Mouse (Mus musculus) liver, embryonic 13.5 days (tissue): ENCODE results near the gene Iars2. TPM values are rescaled to one million over a fixed set of nuclear protein-coding genes. Genes with fewer than 3 reads are reported as not detected.
A peak's percentile ranks its signal among the peaks of the same experiment; 100 is the strongest.

Experiments
- ATAC-seq: fragments of 200-750 bp; cut with Nextera tagmentation; 2 replicates; pipeline ENCODE4 v1.8.0; 2017; ENCODE audit warnings: low read depth, mild to moderate bottlenecking, moderate number of reproducible peaks, moderate library complexity
- DNase-seq: peaks from one replicate; pipeline ENCODE4 v3.0.0; 2022
- H3K27ac ChIP-seq: fragments of 300-500 bp; sonication (generic); 2 replicates; pipeline ENCODE4 v1.5.1; 2015; ENCODE audit warnings: moderate library complexity, mild to moderate bottlenecking, inconsistent platforms
- H3K27me3 ChIP-seq: fragments of 300-500 bp; sonication (generic); 2 replicates; pipeline ENCODE4 v1.6.1; 2015; ENCODE audit warnings: mild to moderate bottlenecking, inconsistent platforms
- H3K36me3 ChIP-seq: fragments of 300-500 bp; sonication (generic); 2 replicates; pipeline ENCODE4 v1.6.1; 2015; ENCODE audit warnings: mild to moderate bottlenecking, inconsistent platforms
- H3K4me1 ChIP-seq: fragments of 300-500 bp; sonication (generic); replicated peaks from 2 replicates; pipeline ENCODE4 v1.6.1; 2015; ENCODE audit warnings: inconsistent platforms
- H3K4me2 ChIP-seq: fragments of 300-500 bp; sonication (generic); 2 replicates; pipeline ENCODE4 v1.6.1; 2015; ENCODE audit warnings: inconsistent platforms, mild to moderate bottlenecking, moderate library complexity
- H3K4me3 ChIP-seq: fragments of 300-500 bp; sonication (generic); replicated peaks from 2 replicates; pipeline ENCODE4 v1.5.1; 2015; ENCODE audit warnings: mild to moderate bottlenecking, inconsistent platforms
- H3K9ac ChIP-seq: fragments of 300-500 bp; sonication (generic); 2 replicates; pipeline ENCODE4 v1.6.1; 2015; ENCODE audit warnings: mild to moderate bottlenecking, inconsistent platforms
- H3K9me3 ChIP-seq: fragments of 300-500 bp; sonication (generic); replicated peaks from 2 replicates; pipeline ENCODE4 v1.6.1; 2016; ENCODE audit warnings: inconsistent platforms
- WGBS: fragments of 180-500 bp; shearing (Covaris S2); methylation state at CpG from one replicate; pipeline ENCODE4 v1.1.7; 2015; ENCODE audit not compliant: insufficient replicate concordance; 5-methylcytosine and 5-hydroxymethylcytosine counted together
- polyA plus RNA-seq: library from polyadenylated mRNA; unstranded; fragments of >200 nt; fragmentation: Nextera tagmentation; extraction: Ambion mirVana; gene quantifications from 2 replicates; pipeline ENCODE4 v1.2.1, GENCODE M21; 2015

The Iars2 gene
- 21.3 and 25.9 TPM in 2 replicates for polyA plus RNA-seq

DNA sequence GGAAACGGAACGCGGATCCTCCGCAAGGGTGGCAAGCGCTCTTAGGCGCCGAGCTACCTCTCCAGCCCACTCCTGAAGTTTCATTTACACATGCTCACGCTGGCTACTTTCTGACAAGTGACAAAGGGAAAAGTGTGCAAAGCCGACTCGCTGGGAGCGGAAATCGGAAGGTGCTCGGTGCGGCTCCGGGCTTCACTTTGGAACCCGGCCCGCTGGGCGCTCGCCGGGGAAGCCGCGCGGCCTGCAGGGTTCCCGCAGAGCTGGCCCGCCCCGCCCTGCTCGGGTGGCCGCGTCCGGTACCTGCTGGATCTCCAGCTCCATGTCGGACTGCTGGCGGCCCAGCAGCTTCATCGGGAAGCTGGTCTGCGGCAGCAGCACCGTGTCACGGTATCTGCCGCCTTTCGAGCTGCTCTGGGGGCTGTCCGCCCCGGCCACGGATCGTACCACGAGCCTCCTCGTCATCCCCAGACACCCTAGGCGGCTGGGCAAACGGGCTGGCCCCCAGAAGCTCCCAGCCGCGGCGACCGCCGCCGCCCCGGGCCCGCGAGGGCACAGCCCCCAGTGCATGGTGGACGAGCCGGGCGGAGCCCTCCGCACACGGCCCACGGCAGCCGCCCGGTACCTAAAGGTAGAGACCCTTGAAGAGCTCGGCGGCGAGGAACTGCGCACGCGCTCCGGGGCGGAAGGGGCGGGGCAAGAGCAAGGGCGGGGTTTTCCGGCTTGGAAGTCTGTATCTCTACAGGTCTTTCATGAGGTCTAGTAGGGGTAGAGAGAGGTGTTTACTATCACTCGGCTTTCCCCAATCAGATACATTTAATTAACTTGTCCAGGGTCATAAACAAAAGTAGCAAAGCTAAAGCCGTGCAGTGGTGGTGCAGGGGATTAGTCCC, at the start of gene Iars2:
TSS of gene Iars2 (minus strand) at position 676 of the 890 bp plus-strand sequence.
- WGBS, result under 1% methylated on average over 74 of the region's 76 CpGs
- Histone ChIP-seq H3K27ac (peak within 1 kb of the TSS; percentile 92), H3K4me3 (peak within 1 kb of the TSS; percentile 86), H3K4me1 (peaks cover 45% of the 10 kb centered on the region), H3K4me2 (peak within 1 kb of the TSS; percentile 83), H3K9ac (peak within 1 kb of the TSS; percentile 92), H3K27me3 (no peaks in the 10 kb centered on the region), H3K9me3 (no peaks in the 10 kb centered on the region), H3K36me3 (peaks cover 30% of the 10 kb centered on the region)
- peak; percentile 88 for ATAC-seq
- peak; percentile 88 for DNase-seq

DNA sequence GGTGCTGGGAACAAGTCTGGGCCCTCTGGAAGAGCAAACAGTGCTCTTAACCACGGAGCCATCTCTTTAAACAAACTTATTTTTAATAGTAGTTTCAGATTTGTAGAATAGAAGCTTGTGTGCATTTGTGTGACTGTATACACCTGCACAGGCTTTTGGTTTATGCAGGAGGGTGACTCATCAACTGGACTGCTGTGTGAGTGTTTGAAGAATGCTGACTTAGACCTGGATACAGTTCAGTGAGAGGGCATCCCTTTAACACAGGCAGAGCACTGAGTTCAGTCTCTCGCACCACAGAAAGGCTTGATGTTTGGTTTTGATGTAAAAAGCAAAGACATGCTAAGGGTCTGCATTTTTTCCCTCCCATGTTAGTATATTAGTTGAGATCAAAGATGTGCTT, 48.2 kb upstream of the Iars2 start:
- Histone ChIP-seq H3K27ac (no peak overlapping the region), H3K4me2 (no peak overlapping the region), H3K4me3 (no peak overlapping the region), H3K27me3 (no peaks in the 10 kb centered on the region), H3K9ac (no peak overlapping the region), H3K4me1 (no peaks in the 10 kb centered on the region), H3K9me3 (no peaks in the 10 kb centered on the region), H3K36me3 (peaks cover 93% of the 10 kb centered on the region)
- DNase-seq (no peak), ATAC-seq (no peak)
- WGBS, result 87% methylated on average over 2 of the region's 2 CpGs

DNA sequence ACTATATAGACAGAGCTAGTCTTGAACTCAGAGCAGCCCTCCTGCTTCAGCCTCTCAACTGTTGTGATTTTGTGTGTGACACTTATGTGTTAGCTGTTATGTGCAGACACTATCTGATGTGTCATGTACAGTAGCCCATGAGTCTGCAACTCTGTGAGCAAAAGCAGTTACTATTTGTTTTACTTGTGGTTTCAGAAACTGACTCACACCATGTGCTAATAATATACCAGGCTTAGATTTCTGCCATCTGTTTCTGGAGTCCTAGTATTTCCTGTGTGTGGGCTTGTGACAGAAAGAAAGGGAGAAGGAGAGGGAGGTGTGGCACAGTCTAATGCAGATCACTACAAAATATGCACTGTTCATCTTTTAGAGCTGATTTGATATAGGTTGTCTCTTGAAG, 47.2 kb upstream of the Iars2 start:
- DNase-seq (no peak), ATAC-seq (no peak)
- Histone ChIP-seq H3K36me3 (peaks cover 94% of the 10 kb centered on the region), H3K27me3 (no peaks in the 10 kb centered on the region), H3K4me3 (no peak overlapping the region), H3K9ac (no peak overlapping the region), H3K4me2 (no peak overlapping the region), H3K27ac (no peak overlapping the region), H3K9me3 (no peaks in the 10 kb centered on the region), H3K4me1 (no peaks in the 10 kb centered on the region)

DNA sequence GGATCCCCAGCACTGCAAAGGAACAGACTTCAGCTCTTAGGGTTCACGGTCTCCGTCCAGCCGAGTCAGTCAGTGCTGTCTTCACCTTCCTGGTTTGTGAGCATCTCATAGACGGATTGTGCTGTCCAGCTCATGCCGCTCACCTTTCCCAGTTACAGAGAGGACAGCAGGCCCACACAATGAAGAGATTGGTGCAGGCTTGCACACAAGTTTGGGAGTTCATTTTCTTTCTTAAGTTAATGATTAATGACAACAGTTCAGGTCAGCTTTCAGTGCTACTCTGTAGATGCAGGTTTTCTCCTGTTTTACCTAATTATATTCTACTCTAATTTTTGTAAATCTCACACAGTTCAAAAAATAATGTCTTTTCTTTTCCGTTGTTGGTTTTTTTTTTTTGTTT, 40.8 kb upstream of the Iars2 start:
- peaks cover 17% of the 10 kb centered on the region for H3K4me1 ChIP-seq
- H3K9me3 ChIP-seq, result no peaks in the 10 kb centered on the region
- DNase-seq (no peak), ATAC-seq (peak; percentile 29; the same call in 1 of the 2 replicates)
- H3K36me3 ChIP-seq, result peaks cover 70% of the 10 kb centered on the region
- H3K9ac ChIP-seq, result no peak overlapping the region
- H3K27me3 ChIP-seq, result no peaks in the 10 kb centered on the region
- 80% methylated on average over 6 of the region's 6 CpGs for WGBS
- no peak overlapping the region for H3K4me3 ChIP-seq
- no peak overlapping the region; the same call in 1 of the 2 replicates for H3K27ac ChIP-seq
- H3K4me2 ChIP-seq, result no peak overlapping the region

DNA sequence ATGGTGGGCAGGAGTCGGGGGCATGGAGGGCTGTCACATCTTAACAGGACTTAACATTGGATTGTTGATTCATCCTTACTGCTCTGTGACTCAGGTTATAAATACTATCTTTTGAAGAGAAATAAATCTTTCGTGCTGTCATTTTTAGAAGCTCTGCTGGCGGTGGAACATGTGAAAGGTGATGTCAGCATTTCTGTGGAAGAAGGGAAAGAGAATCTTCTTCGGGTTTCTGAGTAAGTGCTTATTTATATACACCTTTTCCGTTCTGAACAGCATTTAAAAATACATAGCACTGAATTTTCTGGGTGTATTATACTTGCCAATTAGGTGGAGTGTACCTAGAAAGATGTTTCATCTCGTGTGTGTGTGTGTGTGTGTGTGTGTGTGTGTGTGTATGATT, 38.2 kb upstream of the Iars2 start:
- 77% methylated on average over 6 of the region's 6 CpGs for WGBS
- ATAC-seq (no peak), DNase-seq (no peak)
- peaks cover 46% of the 10 kb centered on the region for H3K36me3 ChIP-seq
- H3K9ac ChIP-seq, result no peak overlapping the region
- H3K27me3 ChIP-seq, result no peaks in the 10 kb centered on the region
- H3K4me3 ChIP-seq, result no peak overlapping the region
- H3K9me3 ChIP-seq, result no peaks in the 10 kb centered on the region
- no peak overlapping the region for H3K4me2 ChIP-seq
- no peak overlapping the region for H3K27ac ChIP-seq
- peaks cover 29% of the 10 kb centered on the region for H3K4me1 ChIP-seq

DNA sequence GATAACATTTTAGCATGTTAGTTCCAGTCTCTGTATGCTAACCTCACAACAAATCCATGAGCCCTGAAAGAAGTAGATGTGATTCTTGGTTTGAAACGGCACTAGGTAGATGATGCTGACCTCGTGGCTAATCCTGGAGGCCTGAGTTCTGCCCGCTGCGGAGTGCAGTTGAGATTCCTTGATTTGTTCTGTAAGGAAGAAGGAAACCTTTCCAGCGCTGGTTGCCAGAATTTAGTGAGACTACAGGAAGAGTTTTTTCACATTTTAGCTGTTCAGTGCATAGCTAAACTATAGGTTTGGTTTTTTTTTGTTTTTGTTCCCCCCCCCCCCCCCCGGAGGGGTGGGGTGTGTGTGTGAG, 35.0 kb upstream of the Iars2 start:
- no peaks in the 10 kb centered on the region for H3K27me3 ChIP-seq
- peak overlapping the region; percentile 75 for H3K4me3 ChIP-seq
- H3K27ac ChIP-seq, result peak overlapping the region; percentile 91; the same call in 1 of the 2 replicates
- DNase-seq (no peak), ATAC-seq (no peak)
- peak overlapping the region; percentile 88 for H3K9ac ChIP-seq
- WGBS, result 17% methylated on average over 6 of the region's 6 CpGs
- no peaks in the 10 kb centered on the region for H3K9me3 ChIP-seq
- H3K36me3 ChIP-seq, result peaks cover 18% of the 10 kb centered on the region
- H3K4me2 ChIP-seq, result peak overlapping the region; percentile 84
- peaks cover 39% of the 10 kb centered on the region for H3K4me1 ChIP-seq

DNA sequence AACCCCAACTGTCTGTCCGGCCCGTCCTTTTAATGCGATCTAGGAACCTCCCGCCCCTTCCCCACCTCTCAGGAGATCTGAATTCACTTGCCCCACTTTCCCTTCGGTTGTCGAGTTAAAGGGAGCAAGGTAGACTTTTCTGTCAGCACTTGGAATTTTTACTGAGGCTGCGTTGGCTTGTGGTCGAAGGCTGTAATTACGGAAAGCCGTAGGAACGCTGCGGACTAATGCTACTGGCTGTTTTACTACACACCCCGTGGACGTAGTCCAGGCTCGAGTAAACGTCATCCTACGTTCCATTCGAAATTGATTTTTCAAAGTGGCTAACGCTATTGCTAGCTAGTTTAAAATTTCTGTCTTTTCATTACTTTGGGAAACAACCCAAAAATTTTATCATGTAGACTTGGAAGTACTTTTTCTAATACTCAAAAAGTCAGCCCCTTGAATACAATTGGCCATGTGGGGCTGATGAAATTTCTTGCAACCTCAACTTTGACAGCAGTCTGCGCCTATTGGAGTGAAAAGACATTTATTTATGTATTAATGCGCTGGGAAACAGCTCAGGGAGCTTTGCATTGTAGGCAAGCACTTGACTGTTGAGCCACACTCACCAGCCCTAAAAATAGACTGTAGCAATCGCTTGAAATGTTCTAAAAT, 34.5 kb upstream of the Iars2 start:
- peak; percentile 37 for ATAC-seq
- WGBS, result 1% methylated on average over 22 of the region's 22 CpGs
- DNase-seq, result peak; percentile 19
- H3K36me3 ChIP-seq, result peaks cover 15% of the 10 kb centered on the region
- peaks cover 39% of the 10 kb centered on the region for H3K4me1 ChIP-seq
- H3K9me3 ChIP-seq, result no peaks in the 10 kb centered on the region
- H3K9ac ChIP-seq, result peak overlapping the region; percentile 88
- H3K4me2 ChIP-seq, result peak overlapping the region; percentile 84
- H3K27ac ChIP-seq, result peak overlapping the region; percentile 91
- H3K4me3 ChIP-seq, result peak overlapping the region; percentile 75
- no peaks in the 10 kb centered on the region for H3K27me3 ChIP-seq

DNA sequence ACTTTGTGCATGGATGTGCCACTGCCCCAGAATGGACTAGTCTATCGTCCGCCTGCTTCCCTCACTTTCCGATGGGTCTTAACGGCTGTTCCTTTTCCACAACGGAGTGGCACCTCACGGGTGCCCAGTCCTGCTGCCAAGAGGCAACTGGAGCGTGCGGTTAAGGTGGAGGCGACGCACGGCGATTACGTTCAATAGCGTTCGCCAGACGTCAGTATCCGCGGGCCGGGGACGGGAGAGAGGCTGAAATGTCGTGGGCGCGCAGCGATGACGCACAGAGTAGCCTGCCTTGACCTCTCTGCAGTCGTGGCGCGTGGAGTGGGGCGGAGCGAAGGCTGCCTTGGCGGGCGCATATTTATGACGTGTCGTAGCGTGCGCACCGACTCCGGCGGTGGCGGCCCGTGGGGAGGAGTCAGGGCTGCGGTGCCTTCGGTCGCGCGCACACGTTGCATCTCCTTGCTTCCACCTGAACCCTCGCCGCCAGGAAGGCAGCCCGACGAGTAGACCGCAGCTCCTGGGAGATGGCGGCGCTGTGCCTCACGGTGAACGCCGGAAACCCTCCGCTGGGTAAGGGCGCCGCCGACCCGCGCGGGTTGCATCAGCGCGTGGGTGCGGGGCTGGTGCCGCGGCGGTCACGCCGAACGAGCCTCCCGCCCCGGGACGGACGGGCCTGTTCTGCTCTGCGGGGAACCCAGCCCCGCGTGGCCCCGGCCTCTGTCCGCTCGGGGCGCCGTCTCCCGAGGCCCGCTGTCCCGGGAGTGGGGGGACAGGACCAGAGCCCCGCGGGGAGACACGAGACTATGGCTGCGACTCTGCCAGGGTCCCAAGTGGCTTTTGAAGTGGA, 33.7 kb upstream of the Iars2 start, which contains the start of gene Eprs:
TSS of gene Eprs (plus strand) at position 368 of the 844 bp plus-strand sequence.
- Histone ChIP-seq H3K9ac (peak within 1 kb of the TSS; percentile 88), H3K4me2 (peak within 1 kb of the TSS; percentile 84), H3K36me3 (peaks cover 13% of the 10 kb centered on the region), H3K9me3 (no peaks in the 10 kb centered on the region), H3K4me1 (peaks cover 39% of the 10 kb centered on the region), H3K27me3 (no peaks in the 10 kb centered on the region), H3K27ac (peak within 1 kb of the TSS; percentile 91), H3K4me3 (peak within 1 kb of the TSS; percentile 75)
- peak; percentile 98 for DNase-seq
- under 1% methylated on average over 92 of the region's 92 CpGs for WGBS
- ATAC-seq, result peak; percentile 96

DNA sequence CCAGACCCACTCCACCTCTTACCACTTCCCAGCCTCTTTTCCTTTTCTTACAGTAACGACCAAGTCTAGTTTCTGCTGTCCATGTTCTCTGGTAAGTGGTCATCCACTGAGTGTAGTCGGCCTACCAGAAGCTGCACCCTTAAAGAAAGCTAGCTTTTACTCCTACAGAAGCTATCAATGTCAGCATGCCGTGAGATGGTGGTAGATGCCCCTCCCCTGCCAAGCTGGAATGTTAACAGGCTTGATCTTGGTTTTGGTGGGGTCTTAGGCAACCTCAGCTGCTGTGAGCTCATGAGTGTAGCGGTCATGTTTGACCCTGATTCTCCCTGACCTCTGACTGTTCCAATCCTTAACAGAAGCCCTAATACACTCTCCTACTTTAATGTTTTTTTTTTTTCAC, 29.0 kb upstream of the Iars2 start:
- peaks cover 13% of the 10 kb centered on the region for H3K4me1 ChIP-seq
- H3K4me3 ChIP-seq, result no peak overlapping the region
- no peaks in the 10 kb centered on the region for H3K27me3 ChIP-seq
- H3K9ac ChIP-seq, result no peak overlapping the region
- H3K36me3 ChIP-seq, result peaks cover 6% of the 10 kb centered on the region; the same call in 1 of the 2 replicates
- no peak overlapping the region for H3K4me2 ChIP-seq
- no peak overlapping the region for H3K27ac ChIP-seq
- ATAC-seq (no peak), DNase-seq (no peak)
- WGBS, result 72% methylated on average over 4 of the region's 4 CpGs
- H3K9me3 ChIP-seq, result no peaks in the 10 kb centered on the region

DNA sequence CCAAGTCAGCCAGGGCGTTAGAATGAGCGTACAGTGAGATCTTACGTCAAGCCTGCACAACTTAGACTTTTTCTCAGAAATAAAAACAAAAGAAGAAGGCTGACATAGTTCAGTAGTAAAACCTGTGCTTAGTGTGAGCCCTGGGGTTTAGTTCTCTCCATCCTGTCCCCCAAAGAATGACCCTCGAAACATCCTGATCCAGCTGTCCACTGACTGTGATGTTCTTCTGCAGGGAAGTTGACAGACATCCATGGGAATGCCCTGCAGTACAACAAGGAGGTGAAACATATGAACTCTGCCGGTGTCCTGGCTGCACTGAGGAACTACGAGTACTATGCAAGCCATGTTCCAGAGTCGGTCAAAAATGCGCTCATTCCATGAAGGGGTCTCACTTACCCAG, 27.1 kb upstream of the Iars2 start:
- DNase-seq (no peak), ATAC-seq (no peak)
- Histone ChIP-seq H3K4me3 (no peak overlapping the region), H3K36me3 (peaks cover 11% of the 10 kb centered on the region), H3K27ac (no peak overlapping the region), H3K9me3 (no peaks in the 10 kb centered on the region), H3K4me1 (peaks cover 3% of the 10 kb centered on the region), H3K9ac (no peak overlapping the region), H3K4me2 (no peak overlapping the region), H3K27me3 (no peaks in the 10 kb centered on the region)
- 78% methylated on average over 8 of the region's 8 CpGs for WGBS

DNA sequence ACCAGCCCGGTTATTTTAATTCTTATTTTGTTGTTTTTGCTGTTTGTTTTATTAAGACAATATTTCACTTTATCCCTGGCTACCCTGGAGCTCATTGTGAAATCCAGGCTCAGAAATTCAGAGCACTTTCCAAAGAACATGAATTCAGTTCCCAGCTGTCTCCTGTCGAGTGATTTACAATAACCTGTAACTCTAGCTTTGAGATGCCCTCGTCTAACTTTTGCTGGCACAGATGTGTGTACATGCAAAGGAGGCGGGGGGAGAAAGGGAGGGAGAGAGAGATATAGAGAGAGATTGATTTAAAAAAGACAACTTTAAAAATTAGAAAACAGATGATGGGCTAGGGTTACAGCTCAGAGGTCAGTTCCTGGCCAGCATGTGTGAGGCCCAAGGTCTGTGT, 25.5 kb upstream of the Iars2 start:
- no peak overlapping the region for H3K4me3 ChIP-seq
- ATAC-seq, result no peak
- no peak for DNase-seq
- peaks cover 18% of the 10 kb centered on the region for H3K36me3 ChIP-seq
- H3K9ac ChIP-seq, result no peak overlapping the region
- no peak overlapping the region for H3K4me2 ChIP-seq
- no peaks in the 10 kb centered on the region for H3K4me1 ChIP-seq
- no peak overlapping the region for H3K27ac ChIP-seq
- 80% methylated on average over 4 of the region's 4 CpGs for WGBS
- no peaks in the 10 kb centered on the region for H3K27me3 ChIP-seq
- no peaks in the 10 kb centered on the region for H3K9me3 ChIP-seq
